Mouse (Mus musculus) olfactory bulb, adult 2 months (tissue): ENCODE measurements at regions not wholly inside any gene's neighbourhood (a gene's known extent, or its start where the extent isn't known, plus 50 kb on each side); places are given as distances from the start of the nearest gene placed in this dataset.

Source experiments
- H3K27ac ChIP-seq: fragments of 200-500 bp; 2 replicates; pipeline ENCODE4 v1.5.1; 2012; ENCODE audit warnings: low read depth, low read length; ENCODE audit not compliant: insufficient read depth
- H3K4me1 ChIP-seq: fragments of 200-500 bp; 2 replicates; pipeline ENCODE4 v1.6.1; 2012; ENCODE audit warnings: low read length; ENCODE audit not compliant: control insufficient read depth, insufficient read depth
- H3K4me3 ChIP-seq: fragments of 200-500 bp; 2 replicates; pipeline ENCODE4 v1.5.1; 2012; ENCODE audit warnings: mild to moderate bottlenecking, low read depth, low read length, moderate library complexity; ENCODE audit not compliant: insufficient read depth
- CTCF ChIP-seq: fragments of 200-500 bp; IDR thresholded peaks from 2 replicates; pipeline ENCODE4 v1.5.1; 2012; ENCODE audit warnings: low read depth, mild to moderate bottlenecking, low read length, moderate library complexity; ENCODE audit not compliant: insufficient read depth
- POLR2A ChIP-seq: fragments of 200-500 bp; IDR thresholded peaks from 2 replicates; pipeline ENCODE4 v1.6.1; 2012; ENCODE audit warnings: mild to moderate bottlenecking, low read depth, low read length, moderate library complexity; ENCODE audit not compliant: insufficient read depth
- WGBS: fragments of 180-500 bp; shearing (Covaris S2); methylation state at CpG from one replicate; pipeline ENCODE4 v1.1.7; 2018; 5-methylcytosine and 5-hydroxymethylcytosine counted together

DNA sequence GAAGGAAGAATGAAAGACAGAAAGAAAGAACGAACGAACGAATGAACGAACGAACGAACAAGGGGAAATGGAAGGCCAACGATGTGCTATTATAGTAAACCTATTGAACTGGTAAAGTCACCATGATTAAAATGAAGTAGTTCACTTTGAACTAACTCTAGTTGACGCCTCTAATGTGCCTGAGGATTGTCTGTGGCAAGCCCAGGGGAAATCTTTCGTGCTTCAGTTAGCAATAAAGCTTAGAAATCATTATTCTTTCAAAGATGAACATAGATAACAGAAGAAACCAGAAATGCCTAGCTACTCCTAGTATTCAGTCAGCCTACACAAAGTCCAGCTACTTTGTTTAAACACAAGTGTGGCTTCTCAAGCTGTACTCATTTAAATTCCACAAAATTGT, 515.9 kb upstream of the Tenm3 start:
- Histone ChIP-seq H3K4me3 (no peak overlapping the region), H3K27ac (no peak overlapping the region), H3K4me1 (no peaks in the 10 kb centered on the region)
- WGBS: 81% methylated on average over 9 of the region's 9 CpGs
- TF ChIP-seq CTCF: no peak
- TF ChIP-seq POLR2A: no peak

DNA sequence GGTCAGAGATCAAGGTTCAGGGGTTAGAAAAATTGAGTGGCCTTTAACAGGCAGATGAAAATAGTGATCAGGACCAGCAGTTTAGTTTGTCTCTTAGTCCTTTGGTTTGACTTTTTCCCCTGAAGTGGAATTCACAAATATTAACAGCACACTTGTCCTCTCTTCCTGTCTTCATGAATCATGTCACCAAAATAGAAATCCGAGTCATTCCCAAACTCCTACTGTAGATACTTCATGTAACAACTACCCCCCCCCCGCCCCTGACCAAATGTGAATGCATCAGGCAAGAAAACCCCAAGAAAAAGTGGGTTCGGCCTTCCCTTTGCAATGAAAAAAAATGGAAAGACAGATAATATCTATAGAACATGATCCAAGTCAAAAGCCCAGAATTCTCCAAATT, 504.9 kb upstream of the Tenm3 start:
- no peak overlapping the region for H3K4me3 ChIP-seq
- 52% methylated on average over 3 of the region's 3 CpGs for WGBS
- peak overlapping the region; percentile 70 for H3K27ac ChIP-seq
- peaks cover 4% of the 10 kb centered on the region for H3K4me1 ChIP-seq
- TF ChIP-seq POLR2A (no peak), CTCF (no peak)

- no peak overlapping the region for H3K27ac ChIP-seq
- no peaks in the 10 kb centered on the region for H3K4me1 ChIP-seq
- TF ChIP-seq POLR2A (no peak), CTCF (no peak)
- WGBS: 94% methylated on average over 4 of the region's 4 CpGs
- H3K4me3 ChIP-seq: no peak overlapping the region
Observed at GRCm38 (mm10) chr8:49338716-49339115, 495.0 kb upstream of the Tenm3 start.

GRCm38 (mm10) chr8:49326980-49327379, 483.2 kb upstream of the Tenm3 start:
- Histone ChIP-seq H3K27ac (no peak overlapping the region), H3K4me3 (no peak overlapping the region), H3K4me1 (no peaks in the 10 kb centered on the region)
- TF ChIP-seq POLR2A: no peak
- TF ChIP-seq CTCF: no peak
- 62% methylated on average over 4 of the region's 4 CpGs for WGBS

DNA sequence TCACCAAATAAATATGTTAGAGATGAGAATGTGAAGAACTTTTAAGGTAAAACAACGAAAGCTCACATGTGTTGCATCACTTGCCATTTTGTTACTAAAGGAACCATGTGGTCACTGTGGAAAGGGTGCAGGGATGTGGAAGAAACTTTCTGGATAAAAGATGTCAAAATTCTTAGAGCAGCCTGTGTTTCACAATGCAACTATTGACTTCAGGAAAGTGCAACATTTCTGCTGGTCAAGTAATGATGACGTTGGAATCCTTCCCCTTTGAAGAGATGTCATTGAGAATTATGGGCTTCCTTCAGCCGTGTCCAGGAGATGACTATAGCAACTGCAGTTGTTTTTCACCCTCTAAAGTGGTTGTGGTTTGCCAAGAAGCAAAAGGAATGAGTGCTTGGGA, 477.7 kb upstream of the Tenm3 start:
- no peak for TF ChIP-seq POLR2A
- no peak for TF ChIP-seq CTCF
- H3K4me3 ChIP-seq: no peak overlapping the region
- H3K4me1 ChIP-seq: no peaks in the 10 kb centered on the region
- WGBS: 58% methylated on average over 3 of the region's 3 CpGs
- H3K27ac ChIP-seq: no peak overlapping the region

DNA sequence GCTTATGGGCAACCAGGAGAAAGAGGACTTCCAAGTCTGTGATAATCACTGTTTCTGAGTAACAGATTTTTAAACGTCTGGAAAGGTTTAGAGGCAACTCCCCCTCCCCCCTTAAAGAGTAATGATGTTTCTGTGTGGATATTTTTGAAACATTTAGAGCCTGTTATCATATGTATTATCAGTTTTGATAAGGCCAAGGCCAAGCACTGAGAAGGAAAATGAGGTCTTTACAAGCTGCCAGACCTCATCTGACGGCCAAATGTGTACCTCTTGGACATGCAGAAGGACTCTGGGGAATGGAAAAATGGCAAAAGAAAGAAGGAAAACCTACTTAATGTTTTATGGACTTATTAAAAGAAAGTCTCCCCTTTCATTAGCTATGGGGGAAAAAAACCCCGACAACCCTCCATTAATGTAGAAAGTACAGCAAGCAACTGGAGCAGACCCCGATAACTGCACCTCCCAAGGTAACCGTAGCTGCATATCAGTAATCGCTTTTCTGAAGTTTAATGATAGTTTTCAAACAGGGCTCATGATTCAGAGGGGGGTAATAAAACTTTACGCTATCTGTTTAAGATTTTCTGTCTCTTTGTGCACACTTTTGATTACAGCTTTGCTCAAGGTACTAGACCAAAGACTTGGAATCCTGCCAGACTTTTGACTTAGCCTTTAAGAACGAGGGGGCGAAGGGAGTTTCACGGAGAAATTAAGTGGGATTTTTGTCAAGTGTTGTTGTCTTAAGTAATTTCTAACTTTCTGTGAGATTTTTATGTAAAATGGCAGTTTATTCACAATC, 469.9 kb upstream of the Tenm3 start:
- TF ChIP-seq CTCF (no peak), POLR2A (no peak)
- Histone ChIP-seq H3K27ac (no peak overlapping the region), H3K4me1 (no peaks in the 10 kb centered on the region), H3K4me3 (no peak overlapping the region)
- 52% methylated on average over 10 of the region's 10 CpGs for WGBS

DNA sequence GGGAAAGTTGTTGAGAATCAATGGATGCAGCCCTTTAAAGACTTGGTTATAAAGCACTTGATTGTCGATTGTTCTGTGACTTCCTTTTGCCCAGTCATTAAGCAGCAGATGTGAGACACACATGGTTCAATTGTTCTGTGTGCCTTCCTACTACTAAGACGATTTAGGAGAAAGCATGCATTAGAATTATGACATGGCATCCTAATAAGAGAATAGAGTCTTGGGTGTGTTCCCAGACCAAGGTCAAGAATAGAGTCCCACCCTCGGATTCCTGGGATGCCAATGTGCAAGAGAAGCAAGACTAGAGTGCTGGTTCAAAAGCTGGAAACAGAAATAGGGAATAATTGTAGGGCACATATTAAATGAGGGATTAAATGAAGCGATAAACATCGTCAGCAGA, 469.1 kb upstream of the Tenm3 start:
- TF ChIP-seq CTCF: no peak
- TF ChIP-seq POLR2A: no peak
- Histone ChIP-seq H3K4me3 (no peak overlapping the region), H3K27ac (no peak overlapping the region), H3K4me1 (no peaks in the 10 kb centered on the region)
- WGBS: 45% methylated on average over 5 of the region's 5 CpGs

DNA sequence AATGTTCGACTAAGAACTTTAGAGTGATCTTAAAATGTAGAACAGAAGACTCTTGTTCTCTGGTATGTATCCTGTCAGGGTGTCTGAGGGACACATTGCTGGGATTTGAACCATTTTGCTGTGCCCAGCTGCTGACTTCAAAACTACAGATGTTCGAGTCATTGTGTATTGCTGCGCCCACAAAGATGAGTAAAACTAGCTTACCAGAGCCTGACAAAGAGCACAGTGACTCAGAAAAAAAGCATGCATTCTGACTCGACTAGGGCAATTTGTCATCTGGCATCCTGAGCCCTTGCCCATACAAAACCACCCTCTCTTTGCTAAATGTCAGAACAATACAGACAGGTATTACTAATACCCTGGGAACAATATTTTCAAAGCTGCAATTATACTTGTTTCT, 438.6 kb upstream of the Tenm3 start:
- no peak overlapping the region for H3K27ac ChIP-seq
- no peaks in the 10 kb centered on the region for H3K4me1 ChIP-seq
- TF ChIP-seq POLR2A (no peak), CTCF (no peak)
- no peak overlapping the region for H3K4me3 ChIP-seq
- WGBS: 41% methylated on average over 4 of the region's 4 CpGs

- H3K4me1 ChIP-seq: no peaks in the 10 kb centered on the region
- 16% methylated on average over 5 of the region's 5 CpGs for WGBS
- no peak for TF ChIP-seq CTCF
- TF ChIP-seq POLR2A: no peak
- H3K27ac ChIP-seq: no peak overlapping the region
- no peak overlapping the region for H3K4me3 ChIP-seq
Observed at GRCm38 (mm10) chr8:49281254-49281653, 437.5 kb upstream of the Tenm3 start.

DNA sequence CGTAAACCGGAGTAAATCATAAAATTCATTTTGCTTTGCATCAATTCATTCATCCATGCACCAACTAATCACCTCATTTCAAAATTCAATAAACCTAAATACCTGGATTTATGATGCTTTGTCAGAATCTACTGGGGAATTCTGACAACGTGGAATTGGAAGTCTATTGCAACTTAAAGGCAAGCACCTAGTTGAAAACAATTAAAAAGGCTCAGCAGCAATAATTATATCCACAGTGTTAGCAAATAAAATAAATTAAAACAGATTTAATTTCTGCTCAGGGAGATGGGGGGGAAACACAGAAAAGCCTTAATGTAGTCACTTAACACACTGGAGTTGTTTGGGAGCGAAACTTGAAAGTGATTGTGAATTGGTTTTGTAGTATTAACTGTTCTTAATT, 430.3 kb upstream of the Tenm3 start:
- no peak overlapping the region for H3K4me3 ChIP-seq
- no peak for TF ChIP-seq POLR2A
- 93% methylated on average over 4 of the region's 4 CpGs for WGBS
- 0 out of 2 replicates have a peak, but pooled peaks cover 2% of the 10 kb centered on the region for H3K4me1 ChIP-seq
- H3K27ac ChIP-seq: no peak overlapping the region

DNA sequence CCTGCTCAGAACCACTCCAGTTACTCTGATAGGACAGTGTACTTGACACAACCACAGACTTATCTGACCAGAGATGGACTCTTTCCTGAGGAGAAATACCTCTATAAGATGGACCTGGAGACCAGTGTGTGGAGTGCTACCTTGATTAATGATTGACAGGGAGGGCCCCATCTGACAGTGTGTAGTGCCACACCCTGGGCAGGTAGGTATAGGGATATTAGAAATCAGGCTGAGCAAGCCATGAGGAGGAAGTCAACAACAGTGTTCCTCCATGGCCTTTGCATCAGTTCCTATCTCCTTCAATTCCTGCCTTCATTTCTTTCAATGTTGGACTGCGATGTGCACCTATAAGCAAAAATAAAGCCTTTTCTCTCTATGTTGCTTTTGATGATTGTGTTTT, 429.4 kb upstream of the Tenm3 start:
- 100% methylated on average over 1 of the region's 1 CpGs for WGBS

More for the DNA sequence above, 429.4 kb upstream of the Tenm3 start:
- H3K4me1 ChIP-seq: 0 out of 2 replicates have a peak, but pooled peaks cover 2% of the 10 kb centered on the region
- no peak for TF ChIP-seq CTCF
- TF ChIP-seq POLR2A: no peak
- no peak overlapping the region for H3K4me3 ChIP-seq
- H3K27ac ChIP-seq: no peak overlapping the region
